Mouse (Mus musculus) sigmoid colon, adult 10 weeks (tissue): ENCODE measurements around the gene Abcc10. TPM values are rescaled to one million over a fixed set of nuclear protein-coding genes. Genes with fewer than 3 reads are reported as not detected.

Experiments used
- polyA plus RNA-seq: library from polyadenylated mRNA; stranded (reverse); fragments of 350-450 nt; fragmentation: Illumina TruSeq; extraction: RNeasy Lipid Tissue Mini Kit (QIAGEN cat#74804); gene quantifications from one replicate; pipeline ENCODE4 v1.2.3, GENCODE M21; 2014; ENCODE audit warnings: low read depth, low replicate concordance

Abcc10 gene
- polyA plus RNA-seq, result 0.22 TPM

DNA sequence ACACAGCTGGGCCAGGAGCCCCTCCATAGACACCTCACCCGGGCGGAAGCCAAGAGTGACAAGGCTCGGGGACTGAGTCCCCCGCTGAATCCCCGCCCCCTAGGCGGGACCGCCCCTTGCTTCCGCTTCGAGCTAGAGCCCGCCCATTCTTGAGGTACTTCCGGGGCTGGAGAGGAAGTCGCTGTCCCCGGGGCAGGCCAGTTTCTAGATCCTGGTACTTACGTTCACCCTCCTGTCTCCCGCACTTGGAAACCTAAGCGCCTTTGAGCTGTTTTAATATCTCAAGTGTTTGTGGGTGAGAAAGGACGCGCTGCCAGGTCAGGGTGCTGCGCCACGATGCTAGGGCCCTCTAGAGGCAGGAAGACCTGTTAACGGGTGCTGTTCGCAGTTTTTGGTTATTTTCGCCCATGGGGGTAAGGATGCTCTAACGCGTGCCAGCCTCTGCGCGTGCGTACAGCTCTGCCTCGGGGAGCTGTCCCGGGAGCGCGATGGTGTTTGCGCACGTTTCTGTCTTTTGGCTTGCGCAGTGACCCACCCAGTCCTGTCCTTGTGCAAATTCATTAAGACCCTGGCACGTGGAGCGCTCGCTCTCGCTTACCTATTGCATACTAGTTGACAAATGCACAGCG is at the start of gene Abcc10:
Gene Abcc10 (minus strand): TSS at position 447 of the 629 bp plus-strand sequence.

DNA sequence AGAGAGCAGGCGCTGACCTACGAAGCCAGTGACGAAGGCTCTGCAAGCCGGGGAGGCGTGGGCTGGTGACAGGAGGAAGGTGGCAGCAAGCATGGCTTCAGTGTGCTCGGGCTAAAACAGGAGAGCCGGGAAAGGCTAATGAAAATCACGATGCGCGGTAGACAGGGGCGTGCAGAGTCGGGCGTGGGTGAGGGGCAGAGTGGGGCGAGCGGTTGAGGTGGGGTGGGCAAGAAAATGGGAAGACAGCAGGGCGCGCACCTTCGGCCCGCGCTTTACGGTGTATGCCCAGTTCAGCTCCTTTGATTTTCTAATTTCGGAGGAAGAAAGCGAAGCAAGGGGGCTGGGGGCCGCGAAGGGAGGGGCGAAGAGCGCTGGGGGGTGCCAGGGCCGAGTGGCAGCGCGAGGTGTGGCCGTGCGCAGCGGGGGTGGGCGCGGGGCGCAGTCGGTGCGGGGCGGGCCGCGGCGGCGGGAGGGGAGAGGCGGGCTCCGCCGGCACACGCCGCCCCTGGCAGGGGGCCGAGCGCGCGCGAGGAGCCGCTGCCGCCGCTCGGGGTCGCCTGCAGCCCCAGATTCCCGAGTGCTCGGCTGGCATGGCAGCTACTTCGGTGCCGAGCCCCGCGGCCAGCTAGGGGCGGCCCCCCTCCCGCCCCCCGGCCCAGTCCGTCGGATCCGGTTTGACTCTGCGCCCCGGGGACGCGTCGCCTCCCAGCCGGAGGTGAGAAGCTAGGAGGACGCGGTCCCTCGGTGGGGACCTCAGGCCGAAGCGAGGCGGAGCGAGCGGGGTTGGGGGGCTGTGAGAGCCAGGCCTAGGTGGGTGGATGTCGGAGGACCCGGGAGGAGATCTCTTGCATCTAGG is 30.6 kb downstream of the Abcc10 start, which contains the start of gene Dlk2:
Gene Dlk2 (plus strand): TSS at position 58 of the 856 bp plus-strand sequence.

DNA sequence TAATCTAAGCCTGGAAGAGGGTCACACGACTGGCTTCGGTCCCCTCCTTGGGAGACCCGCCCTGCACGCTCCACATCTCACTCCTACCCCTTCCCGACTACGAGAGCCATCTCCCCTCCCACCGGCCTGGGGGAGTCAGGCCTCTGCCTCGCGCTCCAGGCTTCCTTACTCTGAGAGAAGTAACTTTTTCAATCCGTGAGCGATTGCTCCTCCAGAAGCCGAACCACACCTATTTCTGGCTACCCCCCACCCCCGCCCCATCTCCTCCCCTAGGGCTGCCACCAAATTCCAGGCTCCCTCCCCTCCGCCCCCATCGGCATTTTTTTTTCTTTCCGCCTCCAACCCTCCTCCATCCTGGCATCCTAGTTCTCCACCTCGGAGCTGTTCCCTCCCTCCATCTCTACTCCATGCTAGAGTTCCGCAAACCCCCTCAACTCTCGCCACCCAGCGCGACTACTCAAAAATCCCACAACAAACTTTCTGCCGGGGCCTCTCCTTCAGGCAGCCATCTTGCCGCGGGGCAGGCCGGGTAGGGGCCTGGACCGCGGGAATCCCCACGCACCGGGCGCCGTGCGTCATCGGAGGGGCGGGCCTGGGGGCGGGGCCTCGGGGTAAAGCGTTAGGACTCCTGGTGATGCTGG is 45.5 kb downstream of the Abcc10 start, which contains the start of gene Tjap1:
Gene Tjap1 (minus strand): TSS at position 544 of the 641 bp plus-strand sequence.

DNA sequence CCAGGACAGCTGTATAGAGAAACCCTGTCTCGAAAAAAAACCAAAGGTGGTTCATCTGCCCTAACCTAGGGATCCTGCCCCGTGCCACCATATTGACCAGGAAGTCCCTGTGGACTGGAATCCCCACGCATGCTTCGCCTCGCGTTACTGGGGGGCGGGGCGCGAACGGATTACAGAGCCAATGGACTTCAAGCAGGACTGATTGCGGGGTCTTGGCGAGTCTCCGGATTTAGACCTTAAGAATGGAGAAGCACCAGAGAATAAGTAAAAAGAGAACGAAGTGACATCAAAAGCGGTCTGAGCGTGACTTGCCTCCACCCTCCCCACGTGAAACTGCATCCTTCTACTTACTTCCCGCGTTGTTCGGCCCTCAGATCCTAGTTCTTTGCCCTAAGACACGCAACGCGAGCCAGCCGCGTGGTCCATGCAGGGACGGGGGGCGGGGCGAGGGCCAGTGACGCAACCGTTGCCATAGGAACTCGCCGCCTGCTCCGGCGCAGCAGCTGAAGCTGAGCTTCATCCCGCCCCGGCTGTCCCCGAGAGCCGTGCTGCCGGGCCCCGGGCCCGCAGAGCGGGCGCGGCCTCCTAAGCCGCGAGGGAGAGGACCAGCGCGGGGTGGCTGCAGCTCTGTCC is 74.6 kb downstream of the Abcc10 start, which contains the start of gene Lrrc73:
Gene Lrrc73 (plus strand): TSS at position 80 of the 633 bp plus-strand sequence.

Other genes starting within 250 kb of the Abcc10 start
- gene Mrps18a, start 217.4 kb downstream of the Abcc10 start, polyA plus RNA-seq, result 12.4 TPM
- gene Rsph9, start 184.1 kb downstream of the Abcc10 start, polyA plus RNA-seq, result not detected
- gene Mad2l1bp, start 174.8 kb downstream of the Abcc10 start, polyA plus RNA-seq, result 2.2 TPM
- 49.1 TPM for gene Gtpbp2, start 167.3 kb downstream of the Abcc10 start, polyA plus RNA-seq
- 6.6 TPM for gene Polh, start 125.7 kb downstream of the Abcc10 start, polyA plus RNA-seq
- 10.8 TPM for gene Xpo5, start 125.6 kb downstream of the Abcc10 start, polyA plus RNA-seq
- 5.7 TPM for gene Polr1c, start 80.3 kb downstream of the Abcc10 start, polyA plus RNA-seq
- gene Yipf3, start 80.3 kb downstream of the Abcc10 start, polyA plus RNA-seq, result 3.1 TPM
- gene Lrrc73, start 74.8 kb downstream of the Abcc10 start, polyA plus RNA-seq, result not detected
- 0.54 TPM for gene Tjap1, start 45.3 kb downstream of the Abcc10 start, polyA plus RNA-seq
- not detected for gene Dlk2, start 30.9 kb downstream of the Abcc10 start, polyA plus RNA-seq
- 37.2 TPM for gene Zfp318, start 55.4 kb upstream of the Abcc10 start, polyA plus RNA-seq
- not detected for gene Crip3, start 100.6 kb upstream of the Abcc10 start, polyA plus RNA-seq
- gene Slc22a7, start 110.1 kb upstream of the Abcc10 start, polyA plus RNA-seq, result not detected
- gene Ttbk1, start 159.3 kb upstream of the Abcc10 start, polyA plus RNA-seq, result 0.09 TPM
- gene Dnph1, start 168.4 kb upstream of the Abcc10 start, polyA plus RNA-seq, result 1.1 TPM
- 0.44 TPM for gene Cul9, start 218.0 kb upstream of the Abcc10 start, polyA plus RNA-seq
- gene Srf, start 227.8 kb upstream of the Abcc10 start, polyA plus RNA-seq, result 0.22 TPM